Mouse (Mus musculus): ENCODE measurements at regions not wholly inside any gene's neighbourhood (a gene's known extent, or its start where the extent isn't known, plus 50 kb on each side); places are given as distances from the start of the nearest gene placed in this dataset.
"Not testable (repeated sequence)": the region's sequence is repeated elsewhere in the genome, so short reads cannot be mapped to it uniquely, and the experiment has no call there.

GRCm38 (mm10) chr16:46878739-46879138 lies 380.4 kb upstream of the Nectin3 start:
- H3K4me1 ChIP-seq (replicated peaks) = no peaks in the 10 kb centered on the region
- H3K27me3 ChIP-seq = no peaks in the 10 kb centered on the region
- H3K9ac ChIP-seq (replicated peaks) = no peak overlapping the region
- H3K9me3 ChIP-seq = no peaks in the 10 kb centered on the region
- no peak overlapping the region for H3K4me2 ChIP-seq (replicated peaks)
- H3K27ac ChIP-seq = no peak overlapping the region
- H3K36me3 ChIP-seq = no peaks in the 10 kb centered on the region
- H3K4me3 ChIP-seq (replicated peaks) = no peak overlapping the region
- no peak for ATAC-seq
- 99% methylated on average over 2 of the region's 2 CpGs for WGBS

GRCm38 (mm10) chr16:46863959-46864358 lies 365.6 kb upstream of the Nectin3 start:
- no peaks in the 10 kb centered on the region for H3K27me3 ChIP-seq
- no peak overlapping the region for H3K27ac ChIP-seq
- H3K36me3 ChIP-seq = no peaks in the 10 kb centered on the region
- no peak for ATAC-seq
- H3K4me1 ChIP-seq (replicated peaks) = no peaks in the 10 kb centered on the region
- 86% methylated on average over 2 of the region's 2 CpGs for WGBS
- no peak overlapping the region for H3K4me3 ChIP-seq (replicated peaks)
- H3K9ac ChIP-seq (replicated peaks) = no peak overlapping the region
- H3K4me2 ChIP-seq (replicated peaks) = no peak overlapping the region
- H3K9me3 ChIP-seq = no peaks in the 10 kb centered on the region

- 91% methylated on average over 4 of the region's 4 CpGs for WGBS
Observed at GRCm38 (mm10) chr16:46849534-46849933, 351.2 kb upstream of the Nectin3 start.

GRCm38 (mm10) chr16:46848755-46849154 lies 350.4 kb upstream of the Nectin3 start:
- no peaks in the 10 kb centered on the region for H3K9me3 ChIP-seq
- no peak for ATAC-seq
- no peak overlapping the region for H3K27ac ChIP-seq
- no peaks in the 10 kb centered on the region; the same call in 1 of the 2 replicates for H3K27me3 ChIP-seq
- no peak overlapping the region for H3K4me2 ChIP-seq (replicated peaks)
- H3K4me1 ChIP-seq (replicated peaks) = peaks cover 6% of the 10 kb centered on the region; the same call in 1 of the 2 replicates
- no peak overlapping the region for H3K9ac ChIP-seq (replicated peaks)
- H3K36me3 ChIP-seq = no peaks in the 10 kb centered on the region
- no peak overlapping the region for H3K4me3 ChIP-seq (replicated peaks)

More at GRCm38 (mm10) chr16:46849534-46849933, 351.2 kb upstream of the Nectin3 start:
- H3K4me2 ChIP-seq (replicated peaks) = no peak overlapping the region
- no peaks in the 10 kb centered on the region; the same call in 1 of the 2 replicates for H3K27me3 ChIP-seq
- H3K36me3 ChIP-seq = no peaks in the 10 kb centered on the region
- no peak overlapping the region for H3K9ac ChIP-seq (replicated peaks)
- ATAC-seq = no peak
- no peak overlapping the region for H3K27ac ChIP-seq
- peaks cover 6% of the 10 kb centered on the region; the same call in 1 of the 2 replicates for H3K4me1 ChIP-seq (replicated peaks)
- no peaks in the 10 kb centered on the region for H3K9me3 ChIP-seq
- no peak overlapping the region for H3K4me3 ChIP-seq (replicated peaks)

- Histone ChIP-seq H3K27me3 (no peaks in the 10 kb centered on the region; the same call in 1 of the 2 replicates), H3K36me3 (no peaks in the 10 kb centered on the region), H3K4me3 (replicated peaks) (no peak overlapping the region), H3K4me2 (replicated peaks) (no peak overlapping the region), H3K9ac (replicated peaks) (no peak overlapping the region), H3K27ac (peak overlapping the region; percentile 30; the same call in 1 of the 2 replicates), H3K4me1 (replicated peaks) (peaks cover 6% of the 10 kb centered on the region; the same call in 1 of the 2 replicates), H3K9me3 (no peaks in the 10 kb centered on the region)
- 26% methylated on average over 3 of the region's 3 CpGs for WGBS
- peak; percentile 72 for ATAC-seq
Observed at GRCm38 (mm10) chr16:46847707-46848356, 349.5 kb upstream of the Nectin3 start.

- no peak overlapping the region for H3K27ac ChIP-seq
- no peak overlapping the region for H3K4me2 ChIP-seq (replicated peaks)
- no peaks in the 10 kb centered on the region for H3K4me1 ChIP-seq (replicated peaks)
- H3K9ac ChIP-seq (replicated peaks) = no peak overlapping the region
- H3K36me3 ChIP-seq = no peaks in the 10 kb centered on the region
- ATAC-seq = no peak
- WGBS = 92% methylated on average over 2 of the region's 2 CpGs
- no peak overlapping the region for H3K4me3 ChIP-seq (replicated peaks)
- no peaks in the 10 kb centered on the region for H3K9me3 ChIP-seq
- H3K27me3 ChIP-seq = no peaks in the 10 kb centered on the region
Observed at GRCm38 (mm10) chr16:46841179-46841578, 342.9 kb upstream of the Nectin3 start.

GRCm38 (mm10) chr16:46840764-46841163 lies 342.4 kb upstream of the Nectin3 start:
- no peaks in the 10 kb centered on the region for H3K27me3 ChIP-seq
- no peak for ATAC-seq
- H3K9me3 ChIP-seq = no peaks in the 10 kb centered on the region
- H3K36me3 ChIP-seq = no peaks in the 10 kb centered on the region
- no peak overlapping the region for H3K4me2 ChIP-seq (replicated peaks)
- no peak overlapping the region for H3K9ac ChIP-seq (replicated peaks)
- no peak overlapping the region for H3K4me3 ChIP-seq (replicated peaks)
- H3K27ac ChIP-seq = no peak overlapping the region
- no peaks in the 10 kb centered on the region for H3K4me1 ChIP-seq (replicated peaks)

- H3K36me3 ChIP-seq = no peaks in the 10 kb centered on the region
- no peak overlapping the region for H3K9ac ChIP-seq (replicated peaks)
- ATAC-seq = no peak
- H3K4me3 ChIP-seq (replicated peaks) = no peak overlapping the region
- H3K4me2 ChIP-seq (replicated peaks) = no peak overlapping the region
- 91% methylated on average over 2 of the region's 2 CpGs for WGBS
- no peaks in the 10 kb centered on the region for H3K27me3 ChIP-seq
- H3K9me3 ChIP-seq = no peaks in the 10 kb centered on the region
- no peaks in the 10 kb centered on the region for H3K4me1 ChIP-seq (replicated peaks)
- H3K27ac ChIP-seq = no peak overlapping the region
Observed at GRCm38 (mm10) chr16:46825147-46825546, 326.8 kb upstream of the Nectin3 start.

- Histone ChIP-seq H3K4me1 (replicated peaks) (no peaks in the 10 kb centered on the region), H3K36me3 (no peaks in the 10 kb centered on the region), H3K9ac (replicated peaks) (no peak overlapping the region), H3K9me3 (no peaks in the 10 kb centered on the region), H3K27me3 (no peaks in the 10 kb centered on the region), H3K27ac (no peak overlapping the region), H3K4me3 (replicated peaks) (no peak overlapping the region), H3K4me2 (replicated peaks) (no peak overlapping the region)
- 49% methylated on average over 3 of the region's 3 CpGs for WGBS
- peak; percentile 73 for ATAC-seq
Observed at GRCm38 (mm10) chr16:46822753-46823152, 324.4 kb upstream of the Nectin3 start.

GRCm38 (mm10) chr16:46818215-46818614 lies 319.9 kb upstream of the Nectin3 start:
- Histone ChIP-seq H3K36me3 (no peaks in the 10 kb centered on the region), H3K9me3 (no peaks in the 10 kb centered on the region), H3K27ac (no peak overlapping the region), H3K4me2 (replicated peaks) (no peak overlapping the region), H3K9ac (replicated peaks) (no peak overlapping the region), H3K4me3 (replicated peaks) (no peak overlapping the region), H3K4me1 (replicated peaks) (no peaks in the 10 kb centered on the region), H3K27me3 (no peaks in the 10 kb centered on the region)
- WGBS = 82% methylated on average over 1 of the region's 1 CpGs
- no peak for ATAC-seq

GRCm38 (mm10) chr16:46811835-46812234 lies 313.5 kb upstream of the Nectin3 start:
- not testable (repeated sequence) for H3K4me3 ChIP-seq (replicated peaks); H3K9ac ChIP-seq (replicated peaks); H3K27me3 ChIP-seq; H3K9me3 ChIP-seq; H3K27ac ChIP-seq; H3K4me2 ChIP-seq (replicated peaks); H3K36me3 ChIP-seq; ATAC-seq; H3K4me1 ChIP-seq (replicated peaks)

- WGBS = 96% methylated on average over 2 of the region's 2 CpGs
- no peak overlapping the region for H3K9ac ChIP-seq (replicated peaks)
- no peaks in the 10 kb centered on the region for H3K4me1 ChIP-seq (replicated peaks)
- H3K27me3 ChIP-seq = no peaks in the 10 kb centered on the region
- ATAC-seq = no peak
- H3K9me3 ChIP-seq = no peaks in the 10 kb centered on the region
- no peak overlapping the region for H3K4me2 ChIP-seq (replicated peaks)
- no peak overlapping the region for H3K27ac ChIP-seq
- no peaks in the 10 kb centered on the region for H3K36me3 ChIP-seq
- H3K4me3 ChIP-seq (replicated peaks) = no peak overlapping the region
Observed at GRCm38 (mm10) chr16:46807476-46807875, 309.2 kb upstream of the Nectin3 start.

- Histone ChIP-seq H3K9ac (replicated peaks) (no peak overlapping the region), H3K27me3 (no peaks in the 10 kb centered on the region), H3K4me2 (replicated peaks) (no peak overlapping the region), H3K9me3 (no peaks in the 10 kb centered on the region), H3K4me1 (replicated peaks) (no peaks in the 10 kb centered on the region), H3K4me3 (replicated peaks) (no peak overlapping the region), H3K27ac (no peak overlapping the region), H3K36me3 (no peaks in the 10 kb centered on the region)
- WGBS = 70% methylated on average over 5 of the region's 5 CpGs
- no peak for ATAC-seq
Observed at GRCm38 (mm10) chr16:46776367-46776766, 278.0 kb upstream of the Nectin3 start.
